Mouse (Mus musculus) adrenal gland, adult 18-20 months (tissue): ENCODE data around the gene Erfe. TPM values are rescaled to one million over a fixed set of nuclear protein-coding genes. Genes with fewer than 3 reads are reported as not detected.

Experiments
- DNase-seq, 2 experiments: peaks; one replicate each; pipeline ENCODE4 v3.0.0; 2021 to 2022; ENCODE audit warnings: low spot score in 2 of 2
- total RNA-seq, 2 experiments: library from RNA; stranded (reverse); gene quantifications; 1 replicate in 1 of 2; 2 replicates in 1 of 2; pipeline ENCODE4 v1.2.3; 2021

Erfe gene
- total RNA-seq, 2 experiments from 2014 or later = 5.3 to 22.1 TPM

GRCm38 (mm10) chr1:91420601-91421065, 54.4 kb downstream of the Erfe start:
- no peak for DNase-seq

Other genes starting within 250 kb of the Erfe start
- gene Rbm44, start 221.3 kb upstream of the Erfe start, total RNA-seq = not detected
- 1 to 10 TPM; 6.7 to 9.2 TPM for gene Ramp1, start 186.6 kb upstream of the Erfe start, total RNA-seq
- gene Ube2f, start 116.1 kb upstream of the Erfe start, total RNA-seq = 100 to 1,000 TPM in 1 of 2 experiments, 10 to 100 TPM in 1; 92.7 to 117 TPM
- gene Scly, start 68.1 kb upstream of the Erfe start, total RNA-seq = 10 to 100 TPM; 25.7 to 37.2 TPM
- gene Espnl, start 44.4 kb upstream of the Erfe start, total RNA-seq = under 1 TPM in 1 of 2 experiments, not detected in 1; 0.13 TPM
- 1 to 10 TPM; 1.4 to 2.1 TPM for gene Klhl30, start 15.4 kb upstream of the Erfe start, total RNA-seq
- 100 to 1,000 TPM in 1 of 2 experiments, 10 to 100 TPM in 1; 93.7 to 121 TPM for gene Ilkap, start 32.4 kb downstream of the Erfe start, total RNA-seq
- 100 to 1,000 TPM; 255 to 373 TPM for gene Hes6, start 47.6 kb downstream of the Erfe start, total RNA-seq
- 10 to 100 TPM; 46.7 to 66.6 TPM for gene Per2, start 92.9 kb downstream of the Erfe start, total RNA-seq
- gene Traf3ip1, start 128.2 kb downstream of the Erfe start, total RNA-seq = 10 to 100 TPM; 10.8 to 12.7 TPM
- 10 to 100 TPM; 19.4 TPM for gene Asb1, start 174.1 kb downstream of the Erfe start, total RNA-seq